Mouse (Mus musculus): Measurements from ENCODE around the gene Gpr156. TPM values are rescaled to one million over a fixed set of nuclear protein-coding genes. Genes with fewer than 3 reads are reported as not detected.

Gene Gpr156
- polyA plus RNA-seq, 1 experiment, result 0.98 TPM

DNA sequence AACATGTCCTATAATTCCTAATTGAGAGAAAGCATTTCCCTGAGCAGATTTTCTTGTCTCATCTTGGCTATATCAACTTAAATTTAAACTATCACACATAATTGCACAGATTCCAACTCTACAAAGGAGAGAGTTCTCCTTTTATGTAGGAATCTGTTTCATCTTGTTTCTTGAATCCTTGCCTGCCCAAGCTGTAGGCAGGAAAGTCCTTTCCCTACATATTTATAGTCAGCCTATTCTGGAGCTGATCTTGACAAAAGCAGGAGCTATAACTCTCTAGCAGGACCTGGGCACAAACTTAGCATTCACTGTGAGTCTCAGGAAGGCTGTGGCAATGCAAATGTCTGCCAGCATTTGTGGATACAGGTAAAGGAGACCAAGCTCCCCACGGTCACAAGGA, 125.9 kb downstream of the Gpr156 start:
- Histone ChIP-seq H3K4me1 (ENCODE audit: control insufficient read depth, insufficient read depth, low read length) (no peaks in the 10 kb centered on the region), H3K27ac (ENCODE audit: control insufficient read depth, insufficient read depth, low read depth, low read length) (no peak overlapping the region), H3K27me3 (ENCODE audit: control insufficient read depth, insufficient read depth, low read length) (no peaks in the 10 kb centered on the region), H3K4me3 (ENCODE audit: control insufficient read depth, low read depth, low read length) (no peak overlapping the region), H3K36me3 (ENCODE audit: control insufficient read depth, insufficient read depth, low read length) (no peaks in the 10 kb centered on the region)
- no peak for TF ChIP-seq POLR2A (IDR thresholded peaks at IDR 0.05; ENCODE audit: control insufficient read depth, low read depth, low read length)
- TF ChIP-seq CTCF (IDR thresholded peaks at IDR 0.05; ENCODE audit: control insufficient read depth, insufficient read depth, insufficient replicate concordance, low read depth, low read length), result no peak

DNA sequence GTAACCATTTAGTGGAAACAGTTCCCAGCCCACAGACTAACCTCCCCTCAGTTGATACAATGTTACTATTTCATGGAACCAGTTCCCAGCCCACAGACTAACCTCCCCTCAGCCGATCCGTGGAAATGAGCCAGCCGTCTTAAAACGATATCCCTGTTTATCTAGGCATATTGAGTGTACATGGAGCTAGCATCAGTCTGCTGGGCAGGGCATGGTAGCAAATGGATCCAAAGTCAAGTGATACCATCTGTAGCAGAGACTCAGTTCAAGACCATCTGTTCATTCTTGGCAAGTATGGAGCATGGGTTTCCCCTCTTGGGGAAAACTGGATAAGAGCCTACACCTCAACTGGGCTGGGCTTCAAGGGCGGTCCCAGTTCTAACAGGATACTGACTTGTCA, 128.3 kb downstream of the Gpr156 start:
- H3K27me3 ChIP-seq (ENCODE audit: control insufficient read depth, insufficient read depth, low read length), result no peaks in the 10 kb centered on the region
- no peaks in the 10 kb centered on the region for H3K4me1 ChIP-seq (ENCODE audit: control insufficient read depth, insufficient read depth, low read length)
- no peak overlapping the region for H3K27ac ChIP-seq (ENCODE audit: control insufficient read depth, insufficient read depth, low read depth, low read length)
- no peaks in the 10 kb centered on the region for H3K36me3 ChIP-seq (ENCODE audit: control insufficient read depth, insufficient read depth, low read length)
- TF ChIP-seq POLR2A (IDR thresholded peaks at IDR 0.05; ENCODE audit: control insufficient read depth, low read depth, low read length), result no peak
- no peak for TF ChIP-seq CTCF (IDR thresholded peaks at IDR 0.05; ENCODE audit: control insufficient read depth, insufficient read depth, insufficient replicate concordance, low read depth, low read length)
- H3K4me3 ChIP-seq (ENCODE audit: control insufficient read depth, low read depth, low read length), result no peak overlapping the region

DNA sequence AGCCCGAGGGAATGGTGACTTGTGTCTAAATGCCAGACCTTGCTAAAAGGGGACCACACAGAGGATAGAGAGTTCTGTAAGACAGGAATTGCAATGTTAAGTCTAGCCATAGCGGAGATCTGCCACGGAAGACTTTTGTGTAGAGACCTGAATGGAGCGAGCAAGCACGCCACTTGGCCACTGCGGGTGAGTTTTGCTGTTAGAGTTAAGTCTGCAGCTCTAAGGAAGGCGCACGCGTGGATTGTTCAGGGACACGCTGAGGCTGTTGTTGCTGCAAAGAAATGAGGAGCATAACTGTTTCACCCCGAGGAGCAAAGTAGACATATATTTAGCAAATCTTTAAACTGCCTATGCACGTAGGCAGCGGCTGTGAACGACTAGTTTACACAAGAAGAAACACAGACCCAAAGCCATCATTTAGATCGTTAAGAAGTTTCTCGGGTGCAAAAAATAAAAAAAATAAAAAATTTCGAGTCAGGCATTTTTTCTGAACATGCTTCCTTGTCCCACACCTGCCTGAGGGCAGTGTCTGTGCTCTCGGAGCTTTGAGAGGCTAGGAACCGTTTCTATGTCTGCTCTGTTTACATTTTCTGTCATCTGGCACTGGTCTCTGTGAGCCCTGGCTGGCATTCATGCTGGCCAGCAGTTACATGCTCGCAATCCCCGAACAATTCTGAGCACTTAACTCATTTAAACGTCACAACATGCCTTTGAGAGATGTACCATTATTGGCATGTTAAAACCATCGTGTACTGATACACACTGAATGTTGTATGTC, 131.7 kb downstream of the Gpr156 start:
- Histone ChIP-seq H3K4me1 (ENCODE audit: control insufficient read depth, insufficient read depth, low read length) (no peaks in the 10 kb centered on the region), H3K27me3 (ENCODE audit: control insufficient read depth, insufficient read depth, low read length) (no peaks in the 10 kb centered on the region), H3K27ac (ENCODE audit: control insufficient read depth, insufficient read depth, low read depth, low read length) (no peak overlapping the region), H3K36me3 (ENCODE audit: control insufficient read depth, insufficient read depth, low read length) (no peaks in the 10 kb centered on the region), H3K4me3 (ENCODE audit: control insufficient read depth, low read depth, low read length) (no peak overlapping the region)
- TF ChIP-seq CTCF (IDR thresholded peaks at IDR 0.05; ENCODE audit: control insufficient read depth, insufficient read depth, insufficient replicate concordance, low read depth, low read length) (no peak), POLR2A (IDR thresholded peaks at IDR 0.05; ENCODE audit: control insufficient read depth, low read depth, low read length) (no peak)

Other genes with a start within 250 kb of the Gpr156 start
- gene Fstl1, start 139.6 kb upstream of the Gpr156 start, polyA plus RNA-seq (2012; rRNA removed), result 4.8 and 5.4 TPM in 2 replicates
- 1.2 TPM in 2 replicates for gene Gm36028, start 55.4 kb upstream of the Gpr156 start, polyA plus RNA-seq (2012; rRNA removed)
- gene Lrrc58, start 48.1 kb upstream of the Gpr156 start, polyA plus RNA-seq (2012; rRNA removed), result 9.4 and 12.5 TPM in 2 replicates
- 99.8 and 129 TPM in 2 replicates for gene Gsk3b, start 172.5 kb downstream of the Gpr156 start, polyA plus RNA-seq (2012; rRNA removed)

Data from testis, adult 2 months (tissue).